Mouse (Mus musculus) layer of hippocampus, postnatal 25 days (tissue): ENCODE measurements around the gene Mrpl38. TPM values are rescaled to one million over a fixed set of nuclear protein-coding genes. Genes with fewer than 3 reads are reported as not detected.

Experiments
- DNase-seq, 2 experiments: peaks; one replicate each; pipeline ENCODE4 v3.0.0; 2022; ENCODE audit warnings: mixed read lengths in 2 of 2, low spot score in 1 of 2; ENCODE audit errors: extremely low spot score in 1 of 2
- total RNA-seq, 2 experiments: library from RNA; stranded (reverse); gene quantifications; 2 replicates each; pipeline ENCODE4 v1.2.3; 2021

Mrpl38 gene
- 10 to 100 TPM; 59.1 to 62.7 TPM for total RNA-seq

DNA sequence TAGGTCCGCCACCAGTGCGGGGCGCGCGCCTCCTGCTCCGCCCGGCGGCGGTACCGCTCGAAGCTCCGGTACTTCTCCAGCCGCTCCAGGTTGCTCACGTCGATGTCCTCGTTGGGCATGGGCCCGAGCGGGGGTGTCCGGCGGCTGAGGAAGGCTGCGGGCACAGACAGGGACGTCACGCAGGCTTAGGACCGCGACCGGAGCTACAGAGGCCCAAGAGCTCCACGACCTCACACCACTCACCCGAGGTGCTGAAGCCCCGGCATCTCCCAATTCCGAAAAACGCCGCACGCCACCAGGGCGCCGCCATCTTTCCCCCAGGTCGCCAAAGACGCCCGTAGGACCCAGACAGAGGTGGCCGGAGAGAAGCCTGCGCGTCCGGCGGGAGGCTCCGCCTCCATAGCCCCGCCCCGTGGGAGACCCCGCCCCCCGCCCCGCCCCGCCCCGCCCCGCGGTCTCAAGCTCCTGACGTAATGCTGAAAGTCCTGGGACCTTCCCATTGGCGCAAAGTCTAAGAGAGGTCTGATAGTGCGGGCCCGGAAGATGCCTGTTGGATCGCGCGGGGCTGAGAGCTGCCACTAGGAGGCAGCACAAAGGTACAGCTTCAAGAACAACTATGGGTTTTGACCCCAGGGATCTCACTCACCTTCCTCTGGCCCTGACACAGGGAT, at the start of gene Mrpl38:
Mrpl38 (minus strand) TSS at position 401 of the 671 bp plus-strand sequence.
- DNase-seq, result peak; percentile 68 to 70

DNA sequence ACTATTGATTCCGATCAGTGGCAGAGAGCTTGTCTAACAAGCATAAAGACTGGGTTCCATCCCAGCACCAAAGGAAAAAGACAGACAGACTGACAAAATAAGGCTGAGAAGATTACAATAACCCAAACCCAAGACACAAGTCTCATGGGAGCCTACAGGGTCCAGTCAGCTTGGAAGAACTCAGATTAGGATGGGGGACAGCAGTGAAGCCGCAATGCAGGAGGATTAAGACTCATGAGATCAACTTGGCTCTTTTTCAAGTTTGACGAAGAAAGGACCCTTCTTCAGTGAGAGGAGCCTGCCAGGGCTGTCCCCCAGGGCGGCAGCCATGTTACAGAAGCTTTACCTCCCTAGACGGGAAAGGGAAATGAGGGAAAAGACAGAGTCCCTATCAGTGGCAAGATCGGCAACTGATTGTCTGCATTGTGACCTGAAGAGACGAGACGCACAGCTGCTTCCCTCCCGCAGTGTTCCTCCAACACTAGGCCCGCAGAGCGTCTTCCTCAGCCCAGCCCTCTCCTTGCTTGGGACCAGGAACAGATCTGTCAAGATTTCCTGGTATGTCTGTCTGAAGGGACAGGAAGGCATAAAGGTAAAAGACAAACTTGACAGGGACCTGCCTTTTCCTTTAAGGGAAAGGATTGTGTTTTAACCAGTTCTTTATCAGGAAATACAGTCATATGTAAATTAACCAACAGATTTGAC, 48.7 kb upstream of the Mrpl38 start:
- DNase-seq, result no peak

DNA sequence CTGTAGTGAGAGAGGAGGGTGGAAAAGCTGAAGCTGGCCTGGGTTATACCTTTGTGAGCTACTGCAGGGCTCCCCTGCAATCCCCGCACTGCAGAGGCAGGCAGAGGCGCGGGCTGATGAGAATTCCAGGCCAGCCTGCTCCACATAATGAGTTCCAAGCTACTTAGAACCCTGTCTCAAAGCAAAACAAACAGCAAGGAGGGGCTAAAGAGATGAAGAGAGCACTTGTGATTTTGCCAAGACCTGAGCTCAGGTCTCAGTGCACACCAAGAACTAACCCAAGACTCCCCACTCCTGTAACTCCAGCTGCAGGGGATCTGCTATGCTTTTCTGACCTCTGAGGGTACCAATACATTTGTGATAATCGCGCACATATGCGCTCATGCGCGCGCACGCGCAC, 47.7 kb upstream of the Mrpl38 start:
- DNase-seq, result no peak

DNA sequence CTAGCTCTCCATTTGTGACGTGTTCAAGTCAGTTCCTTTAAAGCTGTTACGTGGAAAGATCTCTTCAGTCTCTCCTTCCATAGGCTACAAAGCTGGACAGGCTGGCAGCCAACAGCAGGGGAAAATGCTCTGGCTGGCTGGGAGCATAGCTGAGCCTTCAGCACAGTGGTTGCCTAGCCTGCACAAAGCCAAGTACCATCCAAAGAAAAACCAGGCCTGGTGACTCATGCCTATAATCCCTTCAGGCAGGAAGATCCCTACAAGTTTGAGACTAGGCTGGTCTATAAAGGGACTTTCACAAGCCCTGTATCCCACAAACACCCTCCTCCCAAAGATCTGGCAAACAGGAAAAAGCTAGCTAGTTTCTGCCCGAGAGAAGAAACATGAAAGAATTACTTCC, 47.2 kb upstream of the Mrpl38 start:
- no peak for DNase-seq

DNA sequence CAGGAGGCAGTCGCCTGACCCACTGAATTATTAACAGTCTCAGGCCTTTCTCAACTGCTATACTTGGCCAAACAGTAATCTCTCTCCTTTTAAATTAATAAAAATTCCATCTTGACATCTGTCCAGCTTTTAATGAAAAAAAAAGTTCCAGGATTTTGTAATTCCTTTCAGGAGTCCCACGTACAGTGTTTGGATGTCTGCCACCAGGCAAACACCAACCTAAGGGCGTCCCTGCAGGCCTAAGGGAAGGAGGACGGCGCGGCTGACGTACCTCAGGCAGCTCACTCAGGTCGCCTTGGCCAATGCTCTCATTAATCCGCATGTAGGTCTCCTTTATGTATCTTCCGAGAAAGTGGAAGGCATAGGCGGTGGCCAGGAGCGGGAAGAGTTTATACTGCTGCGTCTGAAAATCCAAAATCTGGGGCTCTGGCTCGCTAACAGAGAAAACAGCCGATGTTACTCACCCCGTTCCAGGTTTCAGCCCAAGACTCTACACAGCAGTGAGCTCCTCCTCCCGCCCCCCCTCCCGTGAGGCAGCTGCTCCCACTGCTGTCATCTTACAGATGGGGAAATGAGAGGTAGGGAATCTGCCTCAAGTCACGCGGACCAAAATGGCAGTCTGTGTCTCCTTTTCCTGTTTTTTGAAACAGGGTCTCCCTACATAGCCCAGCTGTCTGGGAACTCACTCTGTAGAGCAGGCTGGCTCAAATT, 39.9 kb upstream of the Mrpl38 start:
- DNase-seq, result no peak

DNA sequence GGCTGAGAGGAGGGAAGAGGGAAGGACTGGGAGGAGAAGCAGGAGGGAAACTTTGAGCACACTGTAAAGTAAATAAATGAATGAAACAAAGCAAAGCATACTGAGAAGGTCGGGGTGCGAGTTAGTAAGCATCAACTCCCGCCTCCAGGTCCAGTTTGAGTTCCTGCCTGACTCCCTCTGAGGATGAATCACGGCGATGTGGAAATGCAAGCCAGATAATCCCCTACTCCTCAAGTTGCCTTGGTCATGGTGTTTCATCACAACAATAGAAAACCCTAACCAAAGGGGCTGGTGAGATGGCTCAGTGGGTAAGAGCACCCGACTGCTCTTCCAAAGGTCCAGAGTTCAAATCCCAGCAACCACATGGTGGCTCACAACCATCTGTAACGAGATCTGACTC, 37.3 kb upstream of the Mrpl38 start:
- no peak for DNase-seq

DNA sequence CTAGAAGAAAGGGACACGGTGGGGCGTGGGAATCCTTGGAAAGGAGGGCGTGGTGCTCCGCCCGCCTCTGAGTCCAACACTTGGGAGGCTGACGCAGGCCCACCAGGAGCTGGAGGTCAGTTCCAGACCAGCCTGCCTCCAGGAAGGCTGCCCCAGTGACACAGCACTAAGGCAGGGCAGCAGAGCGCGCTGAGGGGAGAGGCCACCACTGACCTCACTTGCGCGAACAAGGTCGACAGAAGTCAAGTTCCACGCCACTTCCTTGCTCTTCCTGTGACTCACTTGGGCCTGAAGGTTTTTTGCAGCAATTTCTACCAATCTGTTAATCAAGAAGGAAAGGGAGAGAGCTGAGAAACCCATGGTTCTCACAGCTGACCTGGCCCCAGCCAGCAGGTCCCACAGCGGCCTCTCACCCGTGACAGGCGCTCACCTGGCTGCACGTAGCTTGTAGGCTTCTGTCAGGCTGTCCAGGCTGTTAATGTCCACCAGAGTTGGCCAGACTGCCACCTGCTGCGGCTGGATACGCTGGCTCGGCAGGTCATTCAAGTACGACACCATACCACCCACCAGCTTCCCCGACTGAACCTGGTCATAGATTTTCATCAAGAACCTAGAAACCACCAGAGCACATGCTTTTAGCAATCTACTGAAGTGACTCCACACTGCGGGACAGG, 36.2 kb upstream of the Mrpl38 start:
- DNase-seq, result no peak

DNA sequence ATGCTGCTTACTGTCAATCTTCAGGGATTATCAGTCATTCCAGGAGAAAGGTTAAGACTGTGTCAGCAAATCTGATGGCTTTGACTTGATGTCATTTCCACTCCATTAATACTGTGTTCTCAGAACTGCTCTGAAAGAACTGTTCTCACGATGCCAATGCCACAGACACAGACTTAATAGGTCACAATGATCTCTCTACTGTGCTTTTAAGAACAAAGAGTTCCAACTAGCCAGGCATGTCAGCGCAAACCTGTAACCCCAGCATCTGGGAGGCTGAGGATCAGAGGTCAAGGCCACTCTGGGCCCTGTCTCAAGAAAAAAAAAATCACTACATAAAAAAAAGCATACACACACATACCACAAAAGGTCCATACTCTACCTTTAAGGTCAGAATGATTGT, 33.3 kb upstream of the Mrpl38 start:
- no peak for DNase-seq

DNA sequence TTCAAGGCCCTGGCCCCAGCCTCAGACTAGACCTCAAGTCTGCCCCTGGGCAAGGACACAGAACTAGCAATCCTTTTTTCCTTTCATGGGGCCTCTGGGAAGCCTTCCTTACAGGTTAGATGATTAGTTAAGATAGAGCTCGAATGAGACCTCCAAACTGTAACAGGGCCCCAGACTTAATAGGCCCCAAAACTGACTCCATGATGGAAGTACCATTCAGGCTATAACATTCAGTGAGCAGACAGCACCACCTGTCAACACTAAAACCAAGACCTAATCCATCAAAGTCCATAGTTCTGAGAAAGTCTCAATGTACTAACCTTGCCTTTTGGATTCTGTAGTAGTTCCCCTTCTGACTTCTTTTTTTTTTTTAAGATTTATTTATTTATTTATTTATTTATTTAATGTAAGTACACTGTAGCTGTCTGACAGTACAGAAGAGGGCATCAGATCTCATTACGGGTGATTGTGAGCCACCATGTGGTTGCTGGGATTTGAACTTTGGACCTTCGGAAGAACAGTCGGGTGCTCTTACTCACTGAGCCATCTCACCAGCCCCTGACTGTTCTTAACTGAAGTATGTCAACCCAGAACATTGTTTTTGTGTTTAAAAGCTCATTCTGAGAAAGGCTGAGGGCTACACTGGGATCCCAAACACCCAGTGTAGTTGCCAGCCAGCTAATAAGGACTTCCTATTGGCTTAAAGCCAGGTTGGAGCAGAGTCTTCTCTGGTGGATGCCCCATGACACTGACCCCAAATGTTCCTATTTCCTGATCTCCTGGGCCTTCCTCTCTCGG, 31.5 kb upstream of the Mrpl38 start:
- DNase-seq, result no peak

DNA sequence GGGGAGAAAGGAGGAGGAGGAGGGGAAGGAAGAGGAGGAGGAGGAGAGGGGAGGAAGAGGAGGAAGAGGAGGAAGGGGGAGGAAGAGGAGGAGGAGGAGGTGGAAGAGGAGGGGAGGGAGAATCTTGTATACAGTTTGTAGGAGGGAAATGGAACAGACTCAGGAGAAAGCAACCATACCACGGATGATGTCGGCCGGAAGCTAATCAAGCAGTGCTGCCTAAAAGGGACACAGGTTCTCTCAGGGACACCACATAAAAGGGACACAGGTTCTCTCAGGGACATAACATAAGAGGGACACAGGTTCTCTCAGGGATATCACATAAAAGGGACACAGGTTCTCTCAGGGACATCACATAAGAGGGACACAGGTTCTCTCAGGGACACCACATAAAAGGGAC, 30.5 kb upstream of the Mrpl38 start:
- DNase-seq, result no peak

DNA sequence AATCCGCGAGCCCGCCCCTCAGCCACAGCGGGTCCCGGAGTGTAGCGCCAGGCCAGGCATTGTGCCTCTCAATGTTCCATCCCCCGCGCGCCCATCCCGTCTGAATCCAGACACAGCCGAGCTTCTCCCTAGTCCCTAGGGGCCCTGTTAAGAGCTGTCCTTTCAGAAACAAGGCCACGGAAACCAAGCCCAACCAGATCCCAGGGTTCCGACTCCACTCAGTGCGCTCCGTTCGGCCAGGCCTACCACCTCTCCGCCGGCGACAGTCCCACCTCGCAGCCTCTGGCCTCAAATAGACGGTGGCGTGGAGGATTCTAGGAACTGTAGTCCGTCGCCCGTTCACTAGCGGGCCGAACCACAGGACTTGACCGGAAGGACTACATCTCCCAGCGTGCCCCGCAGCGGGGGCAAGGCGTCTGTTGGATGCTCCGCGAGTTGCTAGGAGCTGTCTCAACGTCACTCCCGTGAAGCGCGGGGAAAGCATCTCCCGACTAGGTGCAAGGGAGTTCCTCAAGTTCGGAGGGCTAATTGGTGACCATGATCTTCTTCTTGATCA, 29.3 kb upstream of the Mrpl38 start, which contains the start of gene Fbf1:
Fbf1 (minus strand) TSS at position 283 of the 556 bp plus-strand sequence.
- peak; percentile 84 to 88 for DNase-seq

DNA sequence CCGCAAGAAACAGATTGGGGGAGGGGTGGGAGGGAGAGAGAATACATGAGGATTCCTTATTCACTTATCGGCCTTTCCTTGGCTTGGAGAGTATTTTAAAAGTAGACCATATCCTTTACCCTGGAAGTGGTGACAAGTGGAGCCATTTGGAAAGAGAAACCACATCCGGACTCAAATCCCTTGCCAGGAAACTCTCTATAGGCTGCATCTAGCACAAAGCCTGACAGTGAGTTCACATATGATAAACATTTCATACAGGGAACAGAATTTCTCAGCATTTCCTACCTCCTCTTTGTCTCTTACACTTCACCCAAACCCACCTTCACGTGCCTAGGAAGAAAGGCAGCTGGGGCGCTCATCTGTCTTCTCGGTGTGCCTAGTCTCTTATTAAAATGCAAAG, 28.6 kb upstream of the Mrpl38 start:
- no peak for DNase-seq

DNA sequence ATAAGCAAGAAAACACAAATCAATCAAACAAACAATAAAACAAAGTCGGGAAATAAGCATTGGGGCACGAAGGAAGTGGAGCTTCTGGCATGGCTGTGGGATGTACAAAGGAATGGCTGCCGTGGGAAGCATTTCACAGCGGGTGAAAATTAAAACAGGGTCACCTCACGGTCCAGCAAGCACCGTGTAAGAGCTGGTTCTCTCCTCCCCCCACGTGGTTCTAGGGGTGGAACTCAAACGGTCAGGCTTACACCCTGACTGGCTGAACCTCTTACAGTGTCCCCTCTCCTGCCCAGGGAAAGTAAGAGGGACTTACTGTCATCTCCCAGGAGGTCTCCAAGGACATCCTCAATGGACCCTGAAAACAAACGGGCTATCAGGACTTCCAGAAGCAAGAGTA, 24.3 kb upstream of the Mrpl38 start:
- DNase-seq, result no peak

DNA sequence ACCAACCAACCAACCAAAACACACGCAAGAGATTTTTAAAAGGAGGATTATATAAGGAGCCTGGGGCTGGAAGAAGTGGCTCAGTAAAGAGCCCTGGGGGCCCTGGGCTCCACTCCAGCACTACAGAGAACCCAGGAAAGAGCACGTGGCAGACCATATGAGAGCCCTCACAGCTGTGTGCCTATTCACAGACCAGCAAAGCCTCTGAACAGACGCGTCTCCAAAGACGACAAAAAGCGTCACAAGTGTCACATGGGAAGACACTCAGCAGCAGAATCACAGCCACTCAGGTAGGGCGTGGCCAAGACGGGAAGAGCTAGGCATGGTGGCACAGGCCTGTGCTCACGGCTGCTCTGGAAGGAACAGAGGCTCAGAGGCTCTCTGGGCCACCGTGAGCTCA, 23.5 kb upstream of the Mrpl38 start:
- peak in 1 of 2 experiments; percentile 24 for DNase-seq

DNA sequence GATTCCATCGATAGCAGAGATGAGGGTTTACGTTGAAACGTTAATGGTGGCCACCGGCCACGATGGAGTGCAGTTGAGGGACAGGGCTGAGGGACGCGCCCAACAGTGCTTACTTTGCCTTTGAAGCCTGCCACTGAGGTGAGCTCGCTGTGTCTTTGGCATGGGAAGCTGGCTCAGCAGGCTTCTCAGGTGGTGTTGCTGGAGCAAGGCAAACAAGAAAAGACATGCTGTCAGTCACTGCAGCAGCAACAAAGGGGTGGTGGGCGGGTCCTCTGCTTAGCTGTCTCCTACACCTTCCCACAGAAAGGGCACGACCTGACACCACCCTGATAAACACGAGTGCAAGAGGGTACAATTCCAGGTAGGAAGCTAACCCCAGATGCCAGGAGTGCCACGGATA, 22.6 kb upstream of the Mrpl38 start:
- no peak for DNase-seq

DNA sequence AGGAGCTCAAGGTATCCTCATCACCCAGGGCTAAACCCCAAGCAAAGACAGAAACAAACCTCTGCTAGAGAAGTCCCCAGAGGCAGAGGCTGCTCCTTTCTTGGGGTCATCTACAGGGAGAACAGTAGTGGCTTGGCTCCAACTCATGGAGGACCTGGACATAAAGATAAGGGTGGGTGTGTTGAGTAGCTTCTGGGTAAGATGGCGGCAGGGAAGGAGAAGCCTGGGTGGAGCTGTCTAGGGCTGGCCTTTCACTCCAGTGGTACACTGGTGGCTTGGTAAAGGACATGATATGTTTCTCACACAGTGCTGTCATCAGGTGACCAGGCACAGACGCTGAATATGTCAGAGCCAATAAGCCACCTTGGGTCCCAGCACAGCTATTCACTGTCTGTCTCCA, 12.3 kb upstream of the Mrpl38 start:
- DNase-seq, result no peak

DNA sequence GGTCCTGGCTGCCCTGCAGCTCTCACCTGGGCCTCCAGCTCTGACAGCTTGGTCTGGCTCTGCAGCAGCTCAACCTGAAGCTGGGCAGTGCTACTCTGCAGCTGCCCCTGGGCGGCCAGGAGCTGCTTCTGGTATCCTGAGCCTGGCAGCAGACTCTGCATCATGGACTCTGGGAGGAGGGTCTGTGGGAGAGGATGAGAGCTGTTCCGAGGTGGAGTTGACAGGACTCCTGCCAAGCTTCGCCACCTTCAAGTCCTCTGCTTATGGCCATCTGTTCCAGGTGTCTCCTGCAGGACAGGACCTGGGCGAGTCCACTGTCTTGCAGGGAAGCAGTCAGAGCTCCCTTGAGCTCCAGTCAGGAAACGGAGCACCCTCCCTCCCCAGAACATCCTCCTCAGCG, 10.7 kb upstream of the Mrpl38 start:
- DNase-seq, result no peak

DNA sequence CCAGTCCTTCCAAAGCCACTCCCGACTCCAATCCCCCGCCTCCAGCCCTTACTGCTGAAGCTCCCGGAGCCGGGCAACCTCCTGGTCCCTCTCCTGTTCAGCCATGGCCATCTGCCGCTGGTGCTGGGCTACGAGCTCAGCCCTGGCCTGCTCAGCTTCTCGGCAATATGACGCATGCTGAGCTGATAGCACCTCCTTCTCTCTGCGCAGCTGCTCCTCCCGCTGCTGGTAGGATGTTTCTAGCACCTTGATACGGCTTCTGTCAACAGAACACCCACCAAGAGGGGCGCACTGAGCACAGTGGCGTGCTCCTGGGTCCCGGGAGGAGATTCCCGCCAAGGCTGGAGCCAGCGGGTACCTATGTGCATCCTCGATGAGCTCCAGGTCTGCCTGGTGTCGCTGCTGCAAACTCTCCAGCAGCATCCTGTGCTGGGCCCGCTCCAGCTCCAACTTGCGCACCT, 10.1 kb upstream of the Mrpl38 start:
- peak in 1 of 2 experiments; percentile 43 for DNase-seq

DNA sequence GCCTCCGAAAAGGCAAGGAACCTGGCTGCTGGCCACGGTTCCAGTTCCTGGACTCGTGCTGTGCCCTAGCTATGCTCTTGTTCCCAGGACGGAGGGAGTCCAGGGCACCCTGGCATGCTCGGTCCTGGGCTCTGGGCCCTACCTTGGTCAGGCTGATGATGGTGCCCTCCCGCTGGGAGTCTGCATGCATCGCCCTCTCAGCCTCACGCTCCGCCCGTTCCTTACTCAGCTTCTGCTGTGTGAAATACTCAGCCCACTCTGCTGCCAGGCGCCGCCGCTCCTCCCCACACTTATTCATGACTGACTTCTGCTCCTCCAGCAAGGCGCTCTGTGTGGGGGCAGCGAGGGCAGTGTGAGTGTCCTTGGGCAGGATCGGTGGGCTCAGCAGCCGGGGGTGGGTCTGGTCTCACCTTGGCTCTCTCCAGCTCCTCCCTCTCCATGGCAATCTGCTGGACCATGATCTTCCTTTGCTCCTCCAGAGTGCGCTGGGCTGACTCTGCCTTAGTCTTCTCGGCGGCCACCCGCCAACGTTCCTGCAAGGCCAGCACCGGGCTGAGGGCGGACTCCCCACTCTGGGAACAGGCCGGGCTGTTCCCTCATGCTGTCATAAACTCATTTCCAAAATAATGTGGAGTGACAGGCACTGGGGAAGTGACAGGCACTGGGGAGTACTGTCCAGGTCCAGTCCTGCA, 7.8 kb upstream of the Mrpl38 start:
- DNase-seq, result peak; percentile 46 to 47
